In the genomic region with DNA sequence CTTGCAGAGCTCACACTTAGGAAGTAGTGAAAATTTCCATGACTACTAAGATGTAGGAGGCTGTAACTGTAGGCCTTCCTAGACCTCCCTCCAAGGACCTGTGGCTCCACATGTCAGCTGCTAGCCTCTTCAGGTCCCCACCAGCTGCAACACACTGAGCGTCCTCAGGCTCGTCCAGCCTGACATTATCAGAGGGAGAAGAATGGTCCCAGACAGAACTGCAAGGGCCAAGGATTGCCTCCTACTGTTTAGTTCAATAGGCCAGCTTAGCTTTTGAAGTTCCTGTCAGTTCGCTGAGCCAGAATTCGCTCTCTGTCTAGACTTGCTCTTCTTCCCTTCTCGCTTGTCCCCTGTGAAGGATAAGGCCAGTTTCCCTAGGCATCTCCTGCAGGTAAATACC, we compare ENCODE assay signal across 21 mouse cellular contexts.
DNase-seq lines count a peak whose midpoint lies in the region; ATAC-seq lines count a peak whose summit lies in the region.
"Had no signal": no experiment of that assay in that cellular context is flagged by ENCODE, and none has a peak within 500 bp of the region (broad histone marks: within the 10 kb centered on the region; RNA-seq: fewer than 3 reads in every experiment).

No protein-coding gene starts in this region.

- H3K9ac ChIP-seq in forebrain, embryonic 13.5 days: no peak overlapping the region
- no peak overlapping the region for H3K9ac ChIP-seq in midbrain, embryonic 12.5 days (replicated peaks)
- H3K9ac ChIP-seq in midbrain, embryonic 16.5 days (ENCODE audit: low read depth, low read length): no peak overlapping the region
- H3K9ac ChIP-seq in midbrain, embryonic 15.5 days: no peak overlapping the region
- H3K9ac ChIP-seq: embryonic facial prominence, embryonic 15.5 days; heart, embryonic 15.5 days; liver, postnatal 0 days had no signal

- H3K36me3 ChIP-seq in forebrain, embryonic 13.5 days (ENCODE audit: poor library complexity, severe bottlenecking): no peaks in the 10 kb centered on the region
- no peaks in the 10 kb centered on the region for H3K36me3 ChIP-seq in forebrain, embryonic 10.5 days (replicated peaks)
- no peaks in the 10 kb centered on the region for H3K36me3 ChIP-seq in midbrain, embryonic 12.5 days
- no peaks in the 10 kb centered on the region for H3K36me3 ChIP-seq in midbrain, embryonic 16.5 days (ENCODE audit: control insufficient read depth, insufficient read depth, low read length)
- no peaks in the 10 kb centered on the region for H3K36me3 ChIP-seq in midbrain, embryonic 15.5 days (replicated peaks)
- H3K36me3 ChIP-seq: embryonic facial prominence, embryonic 15.5 days; heart, embryonic 15.5 days; limb, embryonic 10.5 days had no signal

- H3K4me3 ChIP-seq in forebrain, embryonic 13.5 days: no peak overlapping the region
- no peak overlapping the region for H3K4me3 ChIP-seq in forebrain, embryonic 10.5 days
- H3K4me3 ChIP-seq in midbrain, embryonic 12.5 days: no peak overlapping the region
- H3K4me3 ChIP-seq in midbrain, embryonic 16.5 days (ENCODE audit: low read depth, low read length): no peak overlapping the region
- no peak overlapping the region for H3K4me3 ChIP-seq in midbrain, embryonic 15.5 days
- H3K4me3 ChIP-seq: embryonic facial prominence, embryonic 15.5 days; heart, embryonic 15.5 days; left cerebral cortex, adult 2 months; limb, embryonic 10.5 days had no signal

- H3K27me3 ChIP-seq in forebrain, embryonic 13.5 days: no peaks in the 10 kb centered on the region
- peaks cover 45% of the 10 kb centered on the region for H3K27me3 ChIP-seq in forebrain, embryonic 10.5 days (ENCODE audit: poor library complexity, severe bottlenecking)
- peaks cover 49% of the 10 kb centered on the region for H3K27me3 ChIP-seq in midbrain, embryonic 12.5 days
- no peaks in the 10 kb centered on the region for H3K27me3 ChIP-seq in midbrain, embryonic 16.5 days (ENCODE audit: control insufficient read depth, insufficient read depth, low read depth, low read length)
- peaks cover 18% of the 10 kb centered on the region; the same call in 1 of the 2 replicates for H3K27me3 ChIP-seq in midbrain, embryonic 15.5 days (replicated peaks)
- H3K27me3 ChIP-seq: embryonic facial prominence, embryonic 15.5 days; heart, embryonic 15.5 days had no signal

- peaks cover 6% of the 10 kb centered on the region for H3K4me1 ChIP-seq in forebrain, embryonic 13.5 days
- H3K4me1 ChIP-seq in forebrain, embryonic 10.5 days: peaks cover 17% of the 10 kb centered on the region
- H3K4me1 ChIP-seq in midbrain, embryonic 12.5 days: peaks cover 4% of the 10 kb centered on the region; the same call in 1 of the 2 replicates
- H3K4me1 ChIP-seq in midbrain, embryonic 16.5 days (ENCODE audit: control insufficient read depth, insufficient read depth, low read length): peaks cover 7% of the 10 kb centered on the region
- H3K4me1 ChIP-seq in midbrain, embryonic 15.5 days: peaks cover 6% of the 10 kb centered on the region; the same call in 1 of the 2 replicates
- H3K4me1 ChIP-seq: embryonic facial prominence, embryonic 15.5 days had no signal

- H3K4me2 ChIP-seq in forebrain, embryonic 13.5 days: no peak overlapping the region
- H3K4me2 ChIP-seq in midbrain, embryonic 12.5 days (replicated peaks): no peak overlapping the region
- H3K4me2 ChIP-seq in midbrain, embryonic 16.5 days (ENCODE audit: low read length): no peak overlapping the region
- H3K4me2 ChIP-seq in midbrain, embryonic 15.5 days: no peak overlapping the region
- H3K4me2 ChIP-seq: embryonic facial prominence, embryonic 15.5 days; heart, embryonic 15.5 days had no signal

- DNase-seq in forebrain, embryonic 10.5 days (ENCODE audit: extremely low spot score, low spot score): no peak
- peak; percentile 53 for DNase-seq in embryo, embryonic 10.5 days (ENCODE audit: low spot score)
- DNase-seq in adrenal gland, postnatal 36 days: no peak
- DNase-seq: adrenal gland, adult 2 months; cerebellum, adult 8-10 months; gastrocnemius, postnatal 25 days; kidney, adult 2 months; kidney, postnatal 36 days; liver, postnatal 0 days; lung, postnatal 14 days; right cerebral cortex, adult 18-20 months; thymus, postnatal 36 days had no signal

- ATAC-seq in forebrain, embryonic 13.5 days: peak; percentile 22; the same call in 1 of the 2 replicates
- ATAC-seq in midbrain, embryonic 12.5 days (ENCODE audit: low FRiP score, low read depth): peak; percentile 41
- no peak for ATAC-seq in midbrain, embryonic 16.5 days
- ATAC-seq in midbrain, embryonic 15.5 days (replicated peaks): 0 out of 2 replicates have a peak, but pooled peaks have one; percentile 12
- ATAC-seq: inflammation-experienced regulatory T-cells, adult 6 months; liver, postnatal 0 days had no signal

- H3K27ac ChIP-seq in forebrain, embryonic 13.5 days: no peak overlapping the region
- no peak overlapping the region for H3K27ac ChIP-seq in forebrain, embryonic 10.5 days
- H3K27ac ChIP-seq in midbrain, embryonic 12.5 days (replicated peaks): no peak overlapping the region
- no peak overlapping the region for H3K27ac ChIP-seq in midbrain, embryonic 16.5 days (ENCODE audit: low read length)
- no peak overlapping the region for H3K27ac ChIP-seq in midbrain, embryonic 15.5 days
- H3K27ac ChIP-seq: embryonic facial prominence, embryonic 15.5 days; heart, embryonic 15.5 days; left cerebral cortex, adult 2 months; limb, embryonic 10.5 days had no signal

- WGBS in forebrain, embryonic 13.5 days: 7% methylated on average over 5 of the region's 5 CpGs
- 9% methylated on average over 5 of the region's 5 CpGs for WGBS in forebrain, embryonic 10.5 days
- 4% methylated on average over 5 of the region's 5 CpGs for WGBS in midbrain, embryonic 12.5 days
- WGBS in midbrain, embryonic 16.5 days: 9% methylated on average over 5 of the region's 5 CpGs
- WGBS in midbrain, embryonic 15.5 days: 9% methylated on average over 5 of the region's 5 CpGs

- H3K9me3 ChIP-seq in forebrain, embryonic 13.5 days (replicated peaks): no peaks in the 10 kb centered on the region
- H3K9me3 ChIP-seq in forebrain, embryonic 10.5 days: no peaks in the 10 kb centered on the region
- H3K9me3 ChIP-seq in midbrain, embryonic 12.5 days: no peaks in the 10 kb centered on the region
- no peaks in the 10 kb centered on the region for H3K9me3 ChIP-seq in midbrain, embryonic 16.5 days (replicated peaks; ENCODE audit: control insufficient read depth, low read length, poor library complexity, severe bottlenecking)
- H3K9me3 ChIP-seq in midbrain, embryonic 15.5 days: no peaks in the 10 kb centered on the region
- H3K9me3 ChIP-seq: embryonic facial prominence, embryonic 15.5 days; heart, embryonic 15.5 days; limb, embryonic 10.5 days had no signal
